Mouse (Mus musculus): ENCODE results near the gene Ube2cbp.

DNA sequence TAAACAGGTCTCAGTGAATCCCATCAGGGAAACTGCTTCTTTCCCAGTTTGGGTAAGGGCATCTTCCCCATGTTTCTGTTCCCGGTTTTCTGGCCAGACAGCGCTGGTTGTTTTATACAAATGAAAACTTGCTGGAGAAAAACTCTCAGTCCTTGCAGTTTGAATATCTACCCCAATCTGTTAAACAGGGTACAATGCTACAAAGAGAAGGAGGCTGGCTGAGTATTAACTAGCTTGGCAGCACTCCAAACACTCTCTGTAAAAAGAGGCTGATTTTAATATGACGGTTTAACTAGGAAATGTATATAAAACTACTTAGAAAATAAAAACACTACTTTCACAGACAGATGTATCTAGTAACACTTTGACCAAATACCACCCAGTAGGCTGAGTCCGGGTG lies 129.2 kb downstream of the Ube2cbp start:
- TF ChIP-seq CTCF (IDR thresholded peaks at IDR 0.05; ENCODE audit: extremely low read depth, insufficient read depth, low read length) (no peak), POLR2A (IDR thresholded peaks at IDR 0.05; ENCODE audit: extremely low read depth, insufficient read depth, low read length) (no peak)
